Mouse (Mus musculus): ENCODE results near the gene Tmbim4.

DNA sequence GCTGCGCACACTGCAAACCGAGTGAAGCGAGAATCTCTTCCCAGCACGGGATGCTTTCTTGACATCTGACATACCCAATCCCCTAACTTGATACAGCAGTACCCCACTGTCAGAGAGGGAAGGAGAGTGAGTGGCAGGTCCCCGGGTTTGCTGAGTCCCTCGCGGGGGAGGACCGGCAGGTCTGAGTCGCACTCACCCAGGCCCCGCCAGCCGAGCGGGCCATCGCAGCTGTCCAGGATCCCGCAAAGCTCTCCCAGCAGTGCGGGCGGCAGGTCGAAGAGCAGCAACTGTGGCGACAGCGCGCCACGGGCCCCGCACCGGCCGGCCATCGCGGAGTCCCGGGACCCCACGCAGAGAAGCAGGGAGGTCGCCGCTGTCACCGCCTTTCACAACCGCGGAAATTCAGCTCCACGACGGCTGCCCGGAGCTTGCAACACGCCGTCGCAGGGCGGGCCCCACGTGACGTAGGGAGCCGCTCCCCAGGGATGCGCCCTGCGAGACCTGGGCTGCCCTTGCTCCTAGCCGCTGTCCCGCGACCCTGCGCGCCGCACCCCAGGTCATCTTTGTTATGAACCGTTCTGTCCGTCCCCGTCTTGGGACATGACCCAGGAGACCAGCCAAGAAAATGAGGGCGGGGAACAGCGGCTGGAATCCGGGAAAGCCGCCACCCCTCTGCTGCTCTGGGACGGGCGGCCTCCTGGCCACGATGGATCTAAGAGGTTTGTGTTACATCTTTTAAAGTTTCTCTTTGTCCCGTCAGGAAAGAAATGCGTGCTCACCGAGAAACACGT is at the start of gene Tmbim4:
- no peak for TF ChIP-seq CTCF (IDR thresholded peaks at IDR 0.05; ENCODE audit: low read depth, low read length)
- no peak for TF ChIP-seq GATA1 (IDR thresholded peaks at IDR 0.05; ENCODE audit: borderline replicate concordance, low read length)

Measured in G1E (cell line).